Mouse (Mus musculus) kidney, adult 18-20 months (tissue): ENCODE data around the gene Usp47.
"Not testable (repeated sequence)": the region's sequence is repeated elsewhere in the genome, so short reads cannot be mapped to it uniquely, and the experiment has no call there.

Experiments
- DNase-seq: peaks from one replicate; pipeline ENCODE4 v3.0.0; 2021

Gene Usp47

DNA sequence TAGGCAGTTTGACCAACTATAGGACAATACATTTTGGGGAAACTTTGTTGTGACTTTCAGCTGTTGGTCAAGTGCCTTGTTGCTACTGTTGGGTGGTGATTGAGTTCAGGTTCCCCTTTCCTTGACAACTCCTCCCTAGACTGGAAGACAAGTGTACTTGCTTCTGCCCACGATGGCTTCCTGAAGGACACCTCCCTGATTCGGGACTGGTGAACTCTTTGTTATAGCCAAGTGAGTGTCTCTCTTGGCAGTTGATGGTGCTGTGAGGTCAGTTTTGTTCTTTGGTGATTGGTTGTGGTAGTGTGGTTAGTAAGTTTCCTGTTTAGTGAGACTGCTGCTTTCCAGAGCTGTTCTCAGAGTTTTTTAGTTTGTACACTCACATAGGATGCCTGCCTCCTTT is 19.5 kb downstream of the Usp47 start:
- no peak for DNase-seq

- no peak for DNase-seq
Measured at GRCm38 (mm10) chr7:112045249-112045648, 21.9 kb downstream of the Usp47 start.

DNA sequence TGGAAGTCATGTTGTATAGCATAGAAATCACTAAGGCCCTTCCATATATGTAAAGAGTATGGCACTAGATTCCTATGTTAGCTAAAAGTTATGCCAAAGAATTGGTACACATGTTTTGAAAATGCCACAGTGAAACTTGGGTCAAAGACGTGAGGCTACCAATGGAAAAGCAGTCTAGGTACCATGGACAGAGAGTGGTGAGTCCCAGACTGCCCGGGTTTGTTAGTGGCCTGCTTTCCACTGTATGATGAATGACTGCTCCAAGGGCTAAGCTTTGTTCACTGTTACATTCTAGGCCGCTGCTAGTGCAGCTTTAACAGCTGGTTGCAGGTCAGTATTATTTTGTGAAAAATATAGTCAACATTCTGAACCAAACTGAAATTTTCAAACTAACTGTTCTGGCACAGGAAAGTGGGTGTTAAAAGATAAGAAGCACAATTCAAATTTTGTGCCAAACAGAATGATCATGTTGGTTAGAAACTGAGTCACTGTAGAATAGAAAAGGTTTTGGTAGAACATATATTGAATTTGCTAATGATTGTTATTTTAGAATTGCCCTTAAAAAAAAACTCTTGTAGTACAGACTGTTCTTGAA is 22.6 kb downstream of the Usp47 start:
- no peak for DNase-seq

- no peak for DNase-seq
Measured at GRCm38 (mm10) chr7:112048643-112049042, 25.3 kb downstream of the Usp47 start.

- DNase-seq, result no peak
Measured at GRCm38 (mm10) chr7:112053667-112054066, 30.4 kb downstream of the Usp47 start.

DNA sequence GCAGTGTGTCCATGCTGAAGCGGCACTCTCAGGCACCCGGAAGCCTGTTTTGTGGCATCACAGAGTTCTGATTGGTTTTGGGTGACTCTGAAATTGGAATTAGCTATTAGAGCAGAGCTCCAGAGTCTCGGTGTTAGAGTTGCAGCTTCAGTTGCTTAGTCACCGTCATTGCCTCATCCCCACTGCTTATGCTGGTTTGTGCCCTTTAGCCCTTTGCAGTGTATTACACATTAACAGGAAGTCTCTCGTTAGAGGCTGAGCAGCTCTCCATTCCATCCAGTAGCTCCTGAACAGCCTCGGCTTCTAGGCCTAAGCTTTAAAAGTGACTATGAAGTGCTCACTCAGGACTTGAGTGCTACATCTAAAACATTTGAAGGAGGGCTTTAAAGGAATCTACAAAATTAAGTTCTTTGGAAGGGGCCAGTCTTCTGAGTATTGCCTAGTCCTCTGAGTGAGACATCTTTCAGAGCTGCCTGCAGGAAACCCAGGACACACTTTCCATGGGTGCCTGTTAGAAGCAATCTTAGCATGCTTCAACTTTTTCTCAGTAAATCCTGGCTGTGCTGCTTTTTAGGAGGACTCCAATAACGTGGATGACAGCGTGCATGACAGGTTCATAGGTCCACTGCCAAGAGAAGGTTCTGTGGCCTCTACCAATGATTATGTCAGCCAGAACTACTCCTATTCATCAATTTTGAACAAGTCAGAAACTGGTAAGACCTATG is 32.8 kb downstream of the Usp47 start:
- DNase-seq, result peak; percentile 36

DNA sequence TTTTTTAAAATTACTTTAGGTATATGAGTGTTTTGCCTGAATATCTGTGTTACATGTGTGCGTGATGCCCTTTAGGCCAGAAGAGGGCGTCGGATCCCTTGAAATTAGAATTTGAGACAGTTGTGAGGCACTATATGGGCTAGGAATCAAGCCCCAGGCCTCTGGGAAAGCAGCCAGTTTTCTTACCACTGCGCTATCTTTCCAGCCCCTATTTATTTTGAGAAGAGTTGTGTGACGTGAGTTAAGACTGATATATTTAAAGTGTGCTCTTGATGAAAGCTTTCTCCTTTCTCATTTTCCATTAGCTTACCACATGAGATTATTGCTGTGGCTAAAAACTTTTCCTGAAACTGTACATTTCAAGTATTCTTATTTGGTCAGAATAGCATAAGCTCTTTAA is 51.6 kb downstream of the Usp47 start:
- DNase-seq, result no peak

DNA sequence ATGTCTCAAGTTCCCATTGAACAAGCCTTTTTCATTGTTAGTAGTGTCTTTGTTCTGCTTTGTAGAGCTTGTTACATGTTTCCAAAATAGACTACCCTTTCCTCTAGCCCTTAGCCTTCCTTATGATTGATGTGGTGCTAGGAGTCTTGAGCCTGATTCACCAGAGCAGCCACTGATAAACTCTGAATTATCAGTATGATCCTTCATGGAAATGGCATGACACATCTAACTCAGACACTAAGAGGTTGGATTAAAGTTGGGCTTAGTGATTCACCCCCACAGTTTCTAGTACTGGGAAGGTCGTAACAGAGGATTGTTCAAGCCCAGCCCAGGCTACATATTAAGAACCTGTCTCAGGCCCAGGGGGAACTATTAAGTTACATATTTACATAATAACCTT is 59.3 kb downstream of the Usp47 start:
- DNase-seq, result no peak

DNA sequence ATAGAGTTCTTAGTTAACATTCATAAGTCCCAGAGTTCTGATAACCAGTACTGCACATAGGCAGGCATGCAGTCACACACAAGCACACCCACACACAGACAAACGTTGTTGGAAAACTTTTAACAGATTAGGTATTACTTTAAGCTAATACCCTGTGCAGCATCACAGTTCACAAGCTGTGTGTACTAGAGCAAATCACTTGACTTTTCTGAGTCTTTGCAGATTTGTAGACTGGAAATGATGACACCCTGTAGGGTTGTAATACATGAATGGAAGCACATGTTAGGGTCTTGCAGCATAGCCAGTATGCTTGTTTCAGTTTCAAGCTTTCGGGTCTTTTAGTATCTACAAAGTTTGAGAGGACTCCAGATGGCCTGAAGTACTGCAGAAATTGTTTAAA is 60.9 kb downstream of the Usp47 start:
- no peak for DNase-seq

- peak; percentile 85 for DNase-seq
Measured at GRCm38 (mm10) chr7:112085062-112085461, 61.8 kb downstream of the Usp47 start.

GRCm38 (mm10) chr7:112086186-112086585 is 62.9 kb downstream of the Usp47 start:
- DNase-seq, result no peak

DNA sequence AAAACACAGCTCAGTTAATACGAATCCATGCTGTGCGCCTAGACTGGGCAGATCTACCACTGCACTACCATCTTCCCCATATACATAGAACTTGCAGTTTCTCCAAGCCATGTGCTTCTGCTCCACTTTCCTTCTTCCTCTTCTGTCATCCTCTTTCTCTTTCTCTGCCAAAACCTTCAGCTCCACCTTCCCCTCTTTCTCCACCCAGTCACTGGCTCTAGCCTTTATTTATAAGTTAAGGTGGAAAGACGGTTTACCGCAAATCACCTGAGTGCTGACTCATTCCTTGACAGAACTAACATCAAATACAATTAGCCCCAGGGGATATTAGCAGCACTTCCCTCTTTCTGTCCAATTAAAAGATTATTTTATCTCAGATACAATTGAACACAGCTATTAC is 71.6 kb downstream of the Usp47 start:
- DNase-seq, result not testable (repeated sequence)

- no peak for DNase-seq
Measured at GRCm38 (mm10) chr7:112100887-112101286, 77.6 kb downstream of the Usp47 start.

DNA sequence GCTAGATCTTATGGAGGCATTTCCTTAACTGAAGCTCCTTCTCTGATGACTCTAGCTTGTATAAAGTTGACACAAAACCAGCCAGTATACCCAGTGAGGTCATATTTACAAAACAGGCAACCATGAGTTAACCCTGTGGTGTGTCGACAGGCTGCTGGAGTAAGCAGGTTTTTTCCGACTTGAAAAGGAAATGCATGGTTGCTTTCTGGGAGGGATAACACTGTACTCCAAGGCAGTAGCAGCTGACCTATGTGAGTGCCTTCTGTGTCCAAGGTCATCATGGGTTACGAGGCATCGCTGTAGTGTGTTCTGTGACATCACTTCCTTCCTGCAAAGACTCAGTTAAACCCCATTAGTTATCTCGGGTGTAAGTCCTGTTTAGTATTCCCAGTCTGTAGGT is 79.6 kb downstream of the Usp47 start:
- no peak for DNase-seq

DNA sequence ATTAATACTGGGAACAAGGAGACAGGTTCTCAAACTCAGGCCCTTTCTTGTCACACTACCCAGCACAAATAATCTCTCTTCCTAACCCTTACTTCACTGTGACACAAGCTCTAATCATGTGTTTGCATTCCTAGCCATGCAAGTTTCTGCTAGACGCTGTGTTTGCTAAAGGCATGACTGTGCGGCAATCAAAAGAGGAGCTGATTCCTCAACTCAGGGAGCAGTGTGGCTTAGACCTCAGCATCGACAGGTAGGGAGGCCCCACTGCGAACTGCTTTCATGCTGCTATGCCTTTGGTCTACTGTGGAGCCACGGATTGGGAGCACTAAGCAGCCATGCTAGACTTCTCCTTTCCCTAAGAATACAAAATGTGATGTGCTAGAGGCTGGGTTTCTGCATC is 80.5 kb downstream of the Usp47 start:
- no peak for DNase-seq

DNA sequence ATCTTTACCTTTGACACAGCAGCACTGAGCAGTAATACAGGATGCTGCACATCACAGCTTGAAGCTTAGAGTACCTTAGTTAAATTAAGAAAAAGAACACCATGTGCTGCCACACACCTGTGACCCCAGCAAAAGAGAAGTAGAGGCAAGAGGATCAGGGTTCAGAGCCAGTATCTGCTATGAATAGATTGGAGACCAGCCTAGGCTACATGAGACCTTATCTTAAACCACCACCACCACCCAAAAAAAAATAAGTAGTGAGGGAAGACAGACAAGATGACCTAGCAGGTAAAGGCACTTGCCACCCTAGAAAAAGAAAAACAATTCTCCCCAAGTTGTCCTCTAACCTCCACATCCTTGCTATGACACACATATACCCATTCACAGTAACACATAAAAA is 85.5 kb downstream of the Usp47 start:
- DNase-seq, result no peak

GRCm38 (mm10) chr7:112110638-112111372 is 87.5 kb downstream of the Usp47 start:
- DNase-seq, result no peak

DNA sequence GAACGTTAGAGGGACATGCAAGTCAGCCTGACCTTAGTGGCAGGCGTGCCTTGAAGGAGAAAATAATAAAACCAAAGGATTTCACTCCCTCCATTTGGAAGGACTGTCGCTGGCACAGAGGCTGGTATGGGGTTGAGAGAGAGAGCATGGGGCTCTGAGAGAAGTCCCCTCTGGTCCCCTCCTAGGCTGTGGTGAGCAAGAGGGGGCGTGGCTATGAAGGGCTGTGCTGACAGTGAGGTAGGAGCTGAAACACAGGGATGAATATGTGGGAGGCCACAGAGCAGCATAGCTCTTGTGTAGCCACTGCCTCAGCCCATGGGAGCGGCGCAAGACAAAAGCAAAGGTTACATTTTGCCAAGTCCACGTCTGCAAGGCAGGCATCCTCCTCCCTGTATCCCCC is 94.2 kb downstream of the Usp47 start:
- no peak for DNase-seq

DNA sequence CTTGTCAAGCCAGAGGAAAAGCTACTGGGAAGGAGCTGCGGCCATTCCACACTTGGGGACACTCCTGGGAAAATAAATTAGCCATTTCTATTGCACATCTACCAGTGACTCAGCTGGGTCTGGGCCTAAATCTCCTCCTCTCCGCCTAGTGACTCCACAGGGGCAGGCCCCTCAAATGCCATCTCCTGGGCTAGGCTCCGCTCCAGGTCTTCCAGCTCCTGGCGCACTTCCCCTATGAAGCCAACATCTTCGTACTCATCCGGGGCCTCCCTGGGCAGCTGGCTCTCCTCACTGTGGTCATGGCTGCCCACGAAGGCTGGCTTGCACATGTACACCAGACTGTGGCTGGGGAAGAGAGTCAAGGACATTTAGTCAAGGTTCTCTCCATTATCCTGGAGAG is 94.8 kb downstream of the Usp47 start:
- no peak for DNase-seq

GRCm38 (mm10) chr7:112119248-112119647 is 95.9 kb downstream of the Usp47 start:
- no peak for DNase-seq

DNA sequence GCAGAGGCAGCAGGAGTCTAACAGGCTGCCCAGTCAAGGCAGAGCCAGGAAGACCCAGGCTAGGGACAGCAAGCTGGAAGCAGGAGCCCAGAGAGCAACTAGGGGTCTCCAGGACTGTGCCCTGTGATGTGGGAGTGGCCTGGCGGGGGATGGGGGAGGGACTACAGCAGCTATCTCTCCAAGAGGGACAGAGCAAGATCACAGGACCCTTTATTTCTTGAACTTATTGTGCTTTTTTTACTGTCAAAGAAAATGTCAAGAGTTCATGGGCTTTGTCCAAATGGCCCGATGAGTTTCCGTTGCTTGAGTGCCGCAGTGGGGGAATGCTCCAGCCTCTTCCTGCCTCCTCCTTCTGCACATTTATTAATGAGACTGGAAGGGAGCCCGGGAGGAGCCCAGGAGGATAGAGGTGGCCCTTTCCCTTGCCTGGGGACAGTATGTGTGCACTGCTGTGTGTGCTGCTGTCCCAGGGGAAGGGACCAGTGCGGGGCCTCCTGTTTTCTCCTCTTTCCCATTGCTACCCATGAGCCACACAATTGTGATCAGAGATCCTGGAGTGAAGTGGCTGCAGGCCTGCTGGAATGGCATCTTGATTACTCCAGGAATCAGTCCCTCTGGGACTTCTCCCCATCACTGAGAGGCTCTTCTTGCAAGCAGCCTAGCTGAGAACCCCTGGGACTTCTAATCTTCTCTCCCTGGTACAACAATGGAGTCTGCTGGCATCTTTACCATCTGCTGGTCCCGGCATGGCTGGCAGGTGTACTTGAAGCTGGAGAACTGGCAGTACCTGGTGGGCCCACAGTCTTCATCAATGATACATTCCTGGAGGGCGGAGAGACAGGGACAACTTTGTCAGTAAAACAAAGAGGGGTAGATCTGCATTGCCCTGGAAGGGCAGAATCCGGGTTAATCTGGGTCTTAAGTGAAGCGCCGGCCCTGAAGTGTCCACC is 97.8 kb downstream of the Usp47 start:
- DNase-seq, result peak; percentile 38

GRCm38 (mm10) chr7:112121866-112122500 is 98.7 kb downstream of the Usp47 start:
- no peak for DNase-seq

DNA sequence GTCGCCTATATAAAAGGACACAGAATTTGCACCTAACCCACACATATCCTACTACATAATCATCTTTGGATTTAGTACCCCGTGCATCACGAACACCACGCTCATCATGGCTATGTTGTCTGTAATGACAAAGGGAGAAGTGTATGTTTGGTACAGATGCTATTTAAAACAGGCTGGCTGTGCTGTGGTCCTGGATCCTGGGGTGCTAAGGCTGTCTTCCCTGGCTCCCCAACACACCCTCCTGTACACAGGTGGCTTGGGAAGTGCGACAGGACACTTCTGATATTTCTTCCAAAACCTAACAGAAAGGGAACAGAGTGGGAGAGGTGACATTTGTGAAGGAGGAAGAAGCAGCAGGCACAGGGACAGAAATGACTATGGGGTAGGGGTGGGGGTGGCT is 100.3 kb downstream of the Usp47 start:
- DNase-seq, result no peak
